Mouse (Mus musculus): ENCODE measurements around the gene Hist1h3e. TPM values are rescaled to one million over a fixed set of nuclear protein-coding genes. Genes with fewer than 3 reads are reported as not detected.

The Hist1h3e gene
- polyA plus RNA-seq, 1 experiment from 2014 or later, result 1.7 TPM

DNA sequence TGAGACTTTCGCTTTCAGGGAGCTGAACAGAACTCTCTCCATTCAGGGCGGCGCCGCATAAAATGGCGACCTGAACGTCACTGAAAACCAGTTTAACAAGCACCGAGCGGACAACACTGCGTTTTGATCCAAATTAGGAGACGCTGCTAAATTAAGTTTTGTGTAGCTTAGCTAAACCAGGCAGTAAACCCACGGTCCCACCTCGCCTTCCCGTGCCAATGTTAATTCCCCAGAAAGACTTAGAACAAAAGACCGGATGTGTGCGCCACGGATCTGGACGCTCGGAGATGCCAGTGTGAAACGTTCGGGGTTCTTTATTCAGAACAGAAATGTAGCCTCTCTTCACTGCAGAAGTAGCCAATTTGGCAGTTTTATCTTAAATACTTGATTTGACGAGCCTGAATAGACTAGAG is 22.9 kb upstream of the Hist1h3e start:
- H3K36me3 ChIP-seq (ENCODE audit: insufficient read depth, low read length), result no peaks in the 10 kb centered on the region
- ATAC-seq (peak; percentile 29), DNase-seq (ENCODE audit: low spot score) (peak; percentile 88)
- peak overlapping the region; percentile 62 for H3K4me2 ChIP-seq (replicated peaks; ENCODE audit: low read depth, low read length)
- H3K27me3 ChIP-seq (replicated peaks; ENCODE audit: insufficient read depth, low read length), result no peaks in the 10 kb centered on the region
- H3K27ac ChIP-seq (ENCODE audit: low read length), result peak overlapping the region; percentile 97
- H3K9me3 ChIP-seq (ENCODE audit: low read length), result no peaks in the 10 kb centered on the region
- H3K9ac ChIP-seq (replicated peaks; ENCODE audit: low read depth), result peak overlapping the region; percentile 58
- peaks cover 10% of the 10 kb centered on the region for H3K4me1 ChIP-seq (ENCODE audit: insufficient read depth, low read depth, low read length)
- WGBS, result under 1% methylated on average over 21 of the region's 21 CpGs
- H3K4me3 ChIP-seq (ENCODE audit: low read depth, low read length), result peak overlapping the region; percentile 52
- no peak for TF ChIP-seq CTCF (IDR thresholded peaks at IDR 0.05)
- TF ChIP-seq EP300 (IDR thresholded peaks at IDR 0.05), result no peak

DNA sequence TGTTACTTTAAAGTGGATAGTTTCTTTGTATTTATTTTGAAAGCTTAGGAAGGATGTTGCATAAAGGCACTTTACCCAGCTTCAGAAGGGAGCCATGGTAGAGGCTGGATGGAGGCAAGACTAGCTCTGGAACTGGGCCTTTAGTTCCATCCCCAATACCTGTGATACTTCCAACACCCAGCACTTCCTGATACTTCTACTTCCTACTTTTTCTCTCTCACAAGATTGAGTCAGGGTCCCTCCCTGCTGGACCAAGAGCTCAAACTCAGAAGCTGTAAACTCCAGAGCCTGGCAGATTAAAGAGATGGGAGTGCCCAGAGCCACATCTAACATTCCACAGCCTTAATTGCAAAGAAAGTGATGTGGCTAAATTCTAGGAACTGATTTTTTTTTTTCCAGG is 22.2 kb upstream of the Hist1h3e start:
- TF ChIP-seq CTCF (IDR thresholded peaks at IDR 0.05) (no peak), EP300 (IDR thresholded peaks at IDR 0.05) (no peak)
- Histone ChIP-seq H3K9ac (replicated peaks; ENCODE audit: low read depth) (peak overlapping the region; percentile 58; the same call in 1 of the 2 replicates), H3K4me1 (ENCODE audit: insufficient read depth, low read depth, low read length) (peaks cover 10% of the 10 kb centered on the region), H3K27me3 (replicated peaks; ENCODE audit: insufficient read depth, low read length) (no peaks in the 10 kb centered on the region), H3K9me3 (ENCODE audit: low read length) (no peaks in the 10 kb centered on the region), H3K4me2 (replicated peaks; ENCODE audit: low read depth, low read length) (peak overlapping the region; percentile 62), H3K36me3 (ENCODE audit: insufficient read depth, low read length) (no peaks in the 10 kb centered on the region), H3K4me3 (ENCODE audit: low read depth, low read length) (peak overlapping the region; percentile 52), H3K27ac (ENCODE audit: low read length) (peak overlapping the region; percentile 97)
- DNase-seq (ENCODE audit: low spot score) (peak; percentile 59), ATAC-seq (no peak)

DNA sequence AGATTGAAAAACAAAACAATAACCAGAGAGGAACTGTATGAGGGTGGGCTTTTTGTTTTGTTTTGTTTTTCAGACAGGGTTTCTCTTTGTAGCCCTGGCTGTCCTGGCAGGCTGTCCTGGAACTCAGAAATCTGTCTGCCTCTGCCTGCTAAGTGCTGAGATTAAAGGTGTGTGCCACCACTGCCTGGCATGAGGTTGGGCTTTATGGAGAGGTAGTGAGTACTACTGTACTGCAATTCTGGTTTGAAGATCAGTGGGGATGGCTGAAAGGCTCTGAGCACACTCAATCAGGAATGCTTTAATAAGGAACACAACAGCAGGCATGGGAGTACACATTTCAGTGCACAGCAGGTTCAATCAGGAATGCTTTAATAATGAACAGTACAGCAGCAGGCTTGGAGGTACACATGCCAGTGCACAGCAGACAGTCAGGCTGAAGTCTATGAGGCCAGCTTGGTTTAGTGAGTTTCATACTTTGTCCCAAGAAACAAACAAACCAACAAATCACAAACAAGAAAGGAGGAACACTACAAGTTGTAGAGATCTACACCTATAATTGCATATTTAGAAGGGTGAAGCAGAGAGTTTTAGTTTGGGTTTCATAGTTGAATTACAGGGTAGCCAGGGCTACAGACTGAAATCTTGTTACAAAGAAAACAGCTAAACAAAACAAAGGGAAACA is 21.4 kb upstream of the Hist1h3e start:
- peaks cover 10% of the 10 kb centered on the region for H3K4me1 ChIP-seq (ENCODE audit: insufficient read depth, low read depth, low read length)
- H3K36me3 ChIP-seq (ENCODE audit: insufficient read depth, low read length), result no peaks in the 10 kb centered on the region
- no peaks in the 10 kb centered on the region for H3K27me3 ChIP-seq (replicated peaks; ENCODE audit: insufficient read depth, low read length)
- ATAC-seq (no peak), DNase-seq (ENCODE audit: low spot score) (no peak)
- no peaks in the 10 kb centered on the region for H3K9me3 ChIP-seq (ENCODE audit: low read length)
- H3K27ac ChIP-seq (ENCODE audit: low read length), result no peak overlapping the region
- no peak for TF ChIP-seq CTCF (IDR thresholded peaks at IDR 0.05)
- TF ChIP-seq EP300 (IDR thresholded peaks at IDR 0.05), result no peak
- H3K9ac ChIP-seq (replicated peaks; ENCODE audit: low read depth), result no peak overlapping the region
- H3K4me3 ChIP-seq (ENCODE audit: low read depth, low read length), result no peak overlapping the region
- no peak overlapping the region; the same call in 1 of the 2 replicates for H3K4me2 ChIP-seq (replicated peaks; ENCODE audit: low read depth, low read length)

DNA sequence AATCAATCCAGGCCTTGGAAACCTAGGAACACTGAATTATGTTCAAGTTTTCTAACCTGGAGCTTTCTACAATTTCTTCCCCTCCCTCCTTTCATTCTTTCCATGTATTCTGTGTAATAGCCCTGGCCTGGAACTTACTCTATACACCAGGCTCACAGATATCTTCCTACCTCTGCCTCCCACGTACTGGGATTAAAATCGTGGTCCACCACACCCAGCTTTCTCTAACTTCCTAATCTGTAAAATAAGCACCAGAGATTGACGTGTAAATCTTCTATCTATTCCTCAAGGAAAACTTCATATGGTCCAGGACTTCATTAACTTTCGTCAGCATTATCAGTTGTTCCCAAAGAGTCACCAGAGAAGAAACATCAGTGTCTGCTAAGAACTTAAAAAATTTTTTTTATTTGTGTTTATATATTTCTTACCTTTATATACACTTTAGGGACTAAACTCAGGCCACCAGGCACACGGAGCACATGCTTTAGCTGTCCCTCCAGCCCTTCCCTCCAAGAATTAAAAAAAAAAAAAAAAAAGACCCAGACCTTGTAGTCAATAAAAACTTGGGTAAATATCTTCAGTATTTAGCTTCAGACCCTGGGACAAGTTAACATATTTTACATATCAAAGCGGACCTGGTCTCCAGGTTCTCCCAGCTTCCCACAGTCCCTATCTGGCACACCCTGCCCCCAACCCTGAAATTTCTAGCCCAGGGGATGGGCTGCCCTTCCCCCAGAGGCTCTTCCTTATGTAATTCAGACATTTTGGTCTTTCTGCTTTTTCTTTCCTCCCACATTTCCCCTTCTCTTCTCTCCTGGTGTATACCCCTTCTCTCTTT is 20.3 kb upstream of the Hist1h3e start:
- Histone ChIP-seq H3K4me2 (replicated peaks; ENCODE audit: low read depth, low read length) (peak overlapping the region; percentile 53), H3K36me3 (ENCODE audit: insufficient read depth, low read length) (no peaks in the 10 kb centered on the region), H3K4me1 (ENCODE audit: insufficient read depth, low read depth, low read length) (peaks cover 10% of the 10 kb centered on the region), H3K27me3 (replicated peaks; ENCODE audit: insufficient read depth, low read length) (no peaks in the 10 kb centered on the region), H3K4me3 (ENCODE audit: low read depth, low read length) (peak overlapping the region; percentile 38), H3K9me3 (ENCODE audit: low read length) (no peaks in the 10 kb centered on the region), H3K27ac (ENCODE audit: low read length) (peak overlapping the region; percentile 71; the same call in 1 of the 2 replicates), H3K9ac (replicated peaks; ENCODE audit: low read depth) (peak overlapping the region; percentile 52)
- DNase-seq (ENCODE audit: low spot score) (no peak), ATAC-seq (no peak)
- TF ChIP-seq EP300 (IDR thresholded peaks at IDR 0.05) (no peak), CTCF (IDR thresholded peaks at IDR 0.05) (no peak)
- 11% methylated on average over 6 of the region's 6 CpGs for WGBS

DNA sequence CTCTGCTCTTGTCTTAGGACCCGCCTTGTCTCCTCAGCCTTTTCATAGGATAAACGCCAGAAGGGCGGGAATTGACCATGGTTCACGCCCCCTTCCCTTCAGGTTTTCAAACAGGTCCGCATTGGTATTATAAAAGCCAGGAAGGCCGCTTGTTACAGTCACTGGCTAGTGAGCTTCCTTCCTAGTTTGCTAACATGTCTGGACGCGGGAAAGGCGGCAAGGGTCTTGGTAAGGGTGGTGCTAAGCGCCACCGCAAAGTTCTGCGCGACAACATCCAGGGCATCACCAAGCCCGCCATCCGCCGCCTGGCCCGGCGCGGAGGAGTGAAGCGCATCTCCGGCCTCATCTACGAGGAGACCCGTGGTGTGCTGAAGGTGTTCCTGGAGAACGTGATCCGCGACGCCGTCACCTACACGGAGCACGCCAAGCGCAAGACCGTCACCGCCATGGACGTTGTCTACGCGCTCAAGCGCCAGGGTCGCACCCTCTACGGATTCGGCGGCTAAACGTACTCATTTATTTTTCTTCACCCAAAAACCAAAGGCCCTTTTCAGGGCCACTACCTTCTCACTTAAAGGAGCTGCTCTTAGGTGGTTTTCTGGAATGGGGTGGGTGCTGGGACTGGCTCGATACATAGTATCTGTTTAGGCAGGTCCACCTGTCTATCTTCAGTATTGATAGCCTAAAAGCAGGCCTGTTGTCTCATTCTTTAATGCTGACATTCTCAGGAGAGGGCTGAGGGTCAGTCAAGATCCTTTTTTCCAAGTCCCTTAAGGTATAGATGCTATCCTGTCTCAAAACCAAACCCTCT is 19.4 kb upstream of the Hist1h3e start, which contains the start of gene Hist1h4d:
Hist1h4d (plus strand) TSS at position 191 of the 811 bp plus-strand sequence.
- Histone ChIP-seq H3K9ac (replicated peaks; ENCODE audit: low read depth) (peak within 1 kb of the TSS; percentile 52), H3K4me1 (ENCODE audit: insufficient read depth, low read depth, low read length) (peaks cover 8% of the 10 kb centered on the region), H3K9me3 (ENCODE audit: low read length) (no peaks in the 10 kb centered on the region), H3K27ac (ENCODE audit: low read length) (peak within 1 kb of the TSS; percentile 71), H3K36me3 (ENCODE audit: insufficient read depth, low read length) (no peaks in the 10 kb centered on the region), H3K4me3 (ENCODE audit: low read depth, low read length) (peak within 1 kb of the TSS; percentile 38), H3K27me3 (replicated peaks; ENCODE audit: insufficient read depth, low read length) (no peaks in the 10 kb centered on the region), H3K4me2 (replicated peaks; ENCODE audit: low read depth, low read length) (peak within 1 kb of the TSS; percentile 53)
- peak; percentile 87 for ATAC-seq
- under 1% methylated on average over 39 of the region's 43 CpGs for WGBS
- DNase-seq (ENCODE audit: low spot score), result peak; percentile 98
- TF ChIP-seq EP300 (IDR thresholded peaks at IDR 0.05), result peak; percentile 97
- TF ChIP-seq CTCF (IDR thresholded peaks at IDR 0.05), result no peak

DNA sequence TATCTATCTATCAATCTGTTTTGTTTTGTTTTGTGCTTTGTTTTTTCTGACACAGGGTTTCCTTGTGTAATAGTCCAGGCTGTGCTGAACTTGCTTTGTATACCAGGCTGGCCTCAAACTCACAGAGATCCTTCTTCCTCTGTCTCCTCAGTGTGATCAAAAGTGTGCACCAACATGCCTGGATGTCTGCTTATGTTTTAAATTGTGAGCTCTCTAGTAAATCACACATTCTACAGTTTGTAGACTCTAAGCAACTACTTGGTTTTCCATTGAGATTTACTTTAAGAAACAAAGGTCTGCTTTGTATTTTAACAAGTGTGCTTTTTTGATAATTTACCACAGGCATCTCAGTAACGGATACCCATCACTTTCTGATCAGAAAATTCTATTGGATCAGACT is 15.7 kb upstream of the Hist1h3e start:
- peaks cover 8% of the 10 kb centered on the region for H3K4me1 ChIP-seq (ENCODE audit: insufficient read depth, low read depth, low read length)
- no peak for DNase-seq (ENCODE audit: low spot score)
- no peak overlapping the region for H3K9ac ChIP-seq (replicated peaks; ENCODE audit: low read depth)
- no peak overlapping the region for H3K4me3 ChIP-seq (ENCODE audit: low read depth, low read length)
- no peak overlapping the region for H3K27ac ChIP-seq (ENCODE audit: low read length)
- no peak for ATAC-seq
- WGBS, result 96% methylated on average over 1 of the region's 1 CpGs
- no peak for TF ChIP-seq EP300 (IDR thresholded peaks at IDR 0.05)
- no peak for TF ChIP-seq CTCF (IDR thresholded peaks at IDR 0.05)
- H3K4me2 ChIP-seq (replicated peaks; ENCODE audit: low read depth, low read length), result no peak overlapping the region
- H3K9me3 ChIP-seq (ENCODE audit: low read length), result no peaks in the 10 kb centered on the region
- H3K27me3 ChIP-seq (replicated peaks; ENCODE audit: insufficient read depth, low read length), result no peaks in the 10 kb centered on the region
- no peaks in the 10 kb centered on the region for H3K36me3 ChIP-seq (ENCODE audit: insufficient read depth, low read length)

Data from lung, postnatal 0 days (tissue).